Mouse (Mus musculus): ENCODE results near the gene Gsto2.

Gene Gsto2

GRCm38 (mm10) chr19:47865353-47865947 lies at the start of gene Gsto2:
TSS of gene Gsto2 (plus strand) at chr19:47865534.
- no peak for TF ChIP-seq GATA4 (IDR thresholded peaks at IDR 0.05; ENCODE audit: insufficient replicate concordance, low read length)

GRCm38 (mm10) chr19:47817692-47818091 lies 47.6 kb upstream of the Gsto2 start:
- TF ChIP-seq GATA4 (IDR thresholded peaks at IDR 0.05; ENCODE audit: insufficient replicate concordance, low read length): no peak

GRCm38 (mm10) chr19:47820832-47821493 lies 44.4 kb upstream of the Gsto2 start:
- no peak for TF ChIP-seq GATA4 (IDR thresholded peaks at IDR 0.05; ENCODE audit: insufficient replicate concordance, low read length)

GRCm38 (mm10) chr19:47821494-47821872 lies 43.9 kb upstream of the Gsto2 start:
- TF ChIP-seq GATA4 (IDR thresholded peaks at IDR 0.05; ENCODE audit: insufficient replicate concordance, low read length): no peak

- TF ChIP-seq GATA4 (IDR thresholded peaks at IDR 0.05; ENCODE audit: insufficient replicate concordance, low read length): no peak
Observed at GRCm38 (mm10) chr19:47822143-47822796, 43.1 kb upstream of the Gsto2 start.

GRCm38 (mm10) chr19:47824026-47824425 lies 41.3 kb upstream of the Gsto2 start:
- TF ChIP-seq GATA4 (IDR thresholded peaks at IDR 0.05; ENCODE audit: insufficient replicate concordance, low read length): no peak

- TF ChIP-seq GATA4 (IDR thresholded peaks at IDR 0.05; ENCODE audit: insufficient replicate concordance, low read length): no peak
Observed at GRCm38 (mm10) chr19:47829913-47830450, 35.4 kb upstream of the Gsto2 start.

GRCm38 (mm10) chr19:47831111-47831510 lies 34.2 kb upstream of the Gsto2 start:
- TF ChIP-seq GATA4 (IDR thresholded peaks at IDR 0.05; ENCODE audit: insufficient replicate concordance, low read length): no peak

GRCm38 (mm10) chr19:47832316-47832715 lies 33.0 kb upstream of the Gsto2 start:
- TF ChIP-seq GATA4 (IDR thresholded peaks at IDR 0.05; ENCODE audit: insufficient replicate concordance, low read length): no peak

- no peak for TF ChIP-seq GATA4 (IDR thresholded peaks at IDR 0.05; ENCODE audit: insufficient replicate concordance, low read length)
Observed at GRCm38 (mm10) chr19:47834614-47835013, 30.7 kb upstream of the Gsto2 start.

GRCm38 (mm10) chr19:47835776-47836175 lies 29.6 kb upstream of the Gsto2 start:
- TF ChIP-seq GATA4 (IDR thresholded peaks at IDR 0.05; ENCODE audit: insufficient replicate concordance, low read length): no peak

GRCm38 (mm10) chr19:47836701-47837526 lies 28.4 kb upstream of the Gsto2 start:
- no peak for TF ChIP-seq GATA4 (IDR thresholded peaks at IDR 0.05; ENCODE audit: insufficient replicate concordance, low read length)

GRCm38 (mm10) chr19:47837527-47837901 lies 27.8 kb upstream of the Gsto2 start:
- TF ChIP-seq GATA4 (IDR thresholded peaks at IDR 0.05; ENCODE audit: insufficient replicate concordance, low read length): no peak

- no peak for TF ChIP-seq GATA4 (IDR thresholded peaks at IDR 0.05; ENCODE audit: insufficient replicate concordance, low read length)
Observed at GRCm38 (mm10) chr19:47849735-47850134, 15.6 kb upstream of the Gsto2 start.

GRCm38 (mm10) chr19:47853053-47853452 lies 12.3 kb upstream of the Gsto2 start:
- TF ChIP-seq GATA4 (IDR thresholded peaks at IDR 0.05; ENCODE audit: insufficient replicate concordance, low read length): no peak
